Comparison of ENCODE assay signal across 14 mouse cellular contexts in genomic region chr2:112359611-112360010, GRCm38 (mm10). TPM values are rescaled to one million over a fixed set of nuclear protein-coding genes. Genes with fewer than 3 reads are reported as not detected.
DNase-seq lines count a peak whose midpoint lies in the region; ATAC-seq and TF ChIP-seq lines count a peak whose summit lies in the region.
"Had no signal": no experiment of that assay in that cellular context is flagged by ENCODE, and none has a peak within 500 bp of the region (broad histone marks: within the 10 kb centered on the region; RNA-seq: fewer than 3 reads in every experiment).

No protein-coding gene starts in this region.

- no peaks in the 10 kb centered on the region for H3K27me3 ChIP-seq in intestine, embryonic 16.5 days (replicated peaks; ENCODE audit: control insufficient read depth, insufficient read depth, low read length)
- H3K27me3 ChIP-seq in intestine, postnatal 0 days (replicated peaks; ENCODE audit: control insufficient read depth, insufficient read depth, low read length), result no peaks in the 10 kb centered on the region
- no peaks in the 10 kb centered on the region for H3K27me3 ChIP-seq in C2C12 (ENCODE audit: control insufficient read depth, insufficient read depth, insufficient read length)
- H3K27me3 ChIP-seq: heart, embryonic 15.5 days; midbrain, embryonic 13.5 days had no signal

- H3K36me3 ChIP-seq in intestine, embryonic 16.5 days (ENCODE audit: control insufficient read depth, insufficient read depth, low read length), result peaks cover 21% of the 10 kb centered on the region
- peaks cover 77% of the 10 kb centered on the region for H3K36me3 ChIP-seq in intestine, postnatal 0 days (ENCODE audit: control insufficient read depth, insufficient read depth)
- peaks cover 50% of the 10 kb centered on the region for H3K36me3 ChIP-seq in C2C12 (ENCODE audit: control insufficient read depth, insufficient read depth)

- no peak overlapping the region for H3K9ac ChIP-seq in intestine, embryonic 16.5 days (ENCODE audit: low read depth, low read length)
- no peak overlapping the region for H3K9ac ChIP-seq in intestine, postnatal 0 days (ENCODE audit: low read depth, low read length)
- H3K9ac ChIP-seq: heart, embryonic 15.5 days; liver, postnatal 0 days; midbrain, embryonic 13.5 days had no signal

- no peak overlapping the region for H3K27ac ChIP-seq in intestine, embryonic 16.5 days (ENCODE audit: low read length)
- no peak overlapping the region for H3K27ac ChIP-seq in intestine, postnatal 0 days (ENCODE audit: low read depth, low read length)
- H3K27ac ChIP-seq: heart, embryonic 15.5 days; midbrain, embryonic 13.5 days had no signal

- no peak overlapping the region for H3ac ChIP-seq in C2C12 (ENCODE audit: control insufficient read depth, insufficient read length, low read depth)

- H3K79me3 ChIP-seq in C2C12 (ENCODE audit: low read depth), result no peaks in the 10 kb centered on the region

- no peak overlapping the region for H3K4me3 ChIP-seq in intestine, embryonic 16.5 days (ENCODE audit: low read length)
- no peak overlapping the region for H3K4me3 ChIP-seq in intestine, postnatal 0 days (ENCODE audit: low read depth, low read length)
- no peak overlapping the region for H3K4me3 ChIP-seq in C2C12 (ENCODE audit: insufficient read depth, poor library complexity, severe bottlenecking)
- H3K4me3 ChIP-seq: heart, embryonic 15.5 days; midbrain, embryonic 13.5 days had no signal

- peak; percentile 48 to 64 for DNase-seq in lung, adult 18-20 months
- DNase-seq in lung, postnatal 36 days, result peak; percentile 71
- no peak for DNase-seq in embryo, embryonic 10 days (ENCODE audit: low spot score)
- no peak for DNase-seq in urinary bladder, postnatal 25 days (ENCODE audit: low spot score)
- DNase-seq: cerebellum, postnatal 10 days; liver, postnatal 0 days; spleen, adult 18-20 months; thymus, postnatal 36 days had no signal

- peaks cover 4% of the 10 kb centered on the region for H3K79me2 ChIP-seq in C2C12 (ENCODE audit: control insufficient read depth, insufficient read depth)

- 57% methylated on average over 2 of the region's 2 CpGs for WGBS in intestine, embryonic 16.5 days
- 65% methylated on average over 2 of the region's 2 CpGs for WGBS in intestine, postnatal 0 days

- TF ChIP-seq CTCF in intestine, postnatal 0 days (IDR thresholded peaks at IDR 0.05; ENCODE audit: low read depth), result no peak
- no peak for TF ChIP-seq CTCF in C2C12 (IDR thresholded peaks at IDR 0.05; ENCODE audit: control insufficient read depth, insufficient read depth, insufficient read length)

- H3K9me3 ChIP-seq in intestine, embryonic 16.5 days (ENCODE audit: control insufficient read depth, low read length), result no peaks in the 10 kb centered on the region
- no peaks in the 10 kb centered on the region for H3K9me3 ChIP-seq in intestine, postnatal 0 days (ENCODE audit: control insufficient read depth)
- H3K9me3 ChIP-seq: heart, embryonic 15.5 days; midbrain, embryonic 13.5 days had no signal

- peak; percentile 31; the same call in 1 of the 2 replicates for ATAC-seq in intestine, embryonic 16.5 days
- ATAC-seq in intestine, postnatal 0 days, result no peak
- ATAC-seq: CD4-positive, CD25-positive, alpha-beta regulatory T cell, adult 4 months; liver, postnatal 0 days; midbrain, embryonic 13.5 days had no signal

- H3K4me1 ChIP-seq in intestine, embryonic 16.5 days (ENCODE audit: control insufficient read depth, insufficient read depth, low read length), result no peaks in the 10 kb centered on the region
- no peaks in the 10 kb centered on the region for H3K4me1 ChIP-seq in intestine, postnatal 0 days (replicated peaks; ENCODE audit: control insufficient read depth, insufficient read depth, low read length)
- H3K4me1 ChIP-seq: heart, embryonic 15.5 days; midbrain, embryonic 13.5 days had no signal

- no peak overlapping the region for H3K4me2 ChIP-seq in intestine, embryonic 16.5 days (ENCODE audit: low read depth, low read length)
- no peak overlapping the region for H3K4me2 ChIP-seq in intestine, postnatal 0 days (replicated peaks; ENCODE audit: low read depth)
- H3K4me2 ChIP-seq: heart, embryonic 15.5 days; midbrain, embryonic 13.5 days had no signal

TF ChIP-seq in C2C12, 6 proteins besides CTCF, POLR2A, EP300 and RAD21:
- TF ChIP-seq MYOD1 (IDR thresholded peaks at IDR 0.05; ENCODE audit: control insufficient read depth, insufficient read length, low read depth), result peak; percentile 61
- no peak for TF ChIP-seq MAX (IDR thresholded peaks at IDR 0.05)

RNA-seq across cellular contexts. Expression of gene Emc4, which starts 8.2 kb away (rescaled TPM):
- 113 and 118 TPM in 2 replicates for polyA plus RNA-seq in intestine, embryonic 16.5 days (2015; fragmentation: Nextera tagmentation; extraction: Ambion mirVana)
- 91.9 and 102 TPM in 2 replicates for polyA plus RNA-seq in intestine, postnatal 0 days (2015; fragmentation: Nextera tagmentation; extraction: Ambion mirVana)
- polyA plus RNA-seq in C2C12 (2012; fragmentation: generic; extraction: Trizol), result 152 TPM

RNA-seq across cellular contexts. Expression of gene Katnbl1, which starts 19.4 kb away (rescaled TPM):
- 31.9 and 33.9 TPM in 2 replicates for polyA plus RNA-seq in intestine, embryonic 16.5 days (2015; fragmentation: Nextera tagmentation; extraction: Ambion mirVana)
- polyA plus RNA-seq in intestine, postnatal 0 days (2015; fragmentation: Nextera tagmentation; extraction: Ambion mirVana), result 16.9 and 17.0 TPM in 2 replicates
- 13.3 TPM for polyA plus RNA-seq in C2C12 (2012; fragmentation: generic; extraction: Trizol)

Comparison
In these comparisons a context has a peak if more than half of its experiments do, and no peak if none do; other contexts are left out.
1. DNase-seq: peak in lung, adult 18-20 months (2 of 2) and lung, postnatal 36 days (single experiment); none in embryo, embryonic 10 days (single experiment) and urinary bladder, postnatal 25 days (single experiment).